Mouse (Mus musculus): ENCODE results near the gene Dap.

The Dap gene

DNA sequence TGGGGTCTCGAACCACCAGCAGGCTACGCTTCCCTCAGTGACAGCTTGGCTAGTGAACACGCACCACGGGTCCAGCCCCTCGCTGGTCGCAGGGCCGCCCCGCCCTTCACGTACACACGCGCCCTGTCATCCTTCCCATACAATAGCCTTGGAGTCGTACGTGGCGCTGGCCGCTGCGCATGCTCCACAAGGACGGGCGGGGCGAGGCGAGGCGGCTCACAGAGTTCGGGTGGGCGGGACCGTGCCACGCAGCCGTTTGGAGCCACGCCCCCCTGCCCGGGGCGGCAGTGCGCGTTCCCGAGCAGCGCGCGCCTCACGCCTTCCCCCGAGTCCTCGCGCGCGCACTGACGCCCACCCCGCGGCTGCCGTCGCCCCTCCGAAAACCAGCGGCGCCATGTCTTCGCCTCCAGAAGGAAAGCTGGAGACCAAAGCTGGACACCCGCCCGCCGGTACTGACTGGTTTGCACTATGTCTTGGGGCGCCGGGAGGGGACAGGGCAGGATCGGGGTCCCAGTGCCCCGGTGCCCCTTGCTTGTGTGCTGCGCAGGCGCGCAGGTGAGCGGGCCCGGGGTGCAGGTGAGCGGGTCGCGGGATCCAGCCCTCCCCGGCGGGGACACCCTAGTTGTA, at the start of gene Dap:
Gene Dap (plus strand): TSS at position 180 of the 627 bp plus-strand sequence.
- peak; percentile 91 for DNase-seq (ENCODE audit: low spot score)

GRCm38 (mm10) chr15:31176566-31176965, 47.5 kb upstream of the Dap start:
- no peak for DNase-seq (ENCODE audit: low spot score)

DNA sequence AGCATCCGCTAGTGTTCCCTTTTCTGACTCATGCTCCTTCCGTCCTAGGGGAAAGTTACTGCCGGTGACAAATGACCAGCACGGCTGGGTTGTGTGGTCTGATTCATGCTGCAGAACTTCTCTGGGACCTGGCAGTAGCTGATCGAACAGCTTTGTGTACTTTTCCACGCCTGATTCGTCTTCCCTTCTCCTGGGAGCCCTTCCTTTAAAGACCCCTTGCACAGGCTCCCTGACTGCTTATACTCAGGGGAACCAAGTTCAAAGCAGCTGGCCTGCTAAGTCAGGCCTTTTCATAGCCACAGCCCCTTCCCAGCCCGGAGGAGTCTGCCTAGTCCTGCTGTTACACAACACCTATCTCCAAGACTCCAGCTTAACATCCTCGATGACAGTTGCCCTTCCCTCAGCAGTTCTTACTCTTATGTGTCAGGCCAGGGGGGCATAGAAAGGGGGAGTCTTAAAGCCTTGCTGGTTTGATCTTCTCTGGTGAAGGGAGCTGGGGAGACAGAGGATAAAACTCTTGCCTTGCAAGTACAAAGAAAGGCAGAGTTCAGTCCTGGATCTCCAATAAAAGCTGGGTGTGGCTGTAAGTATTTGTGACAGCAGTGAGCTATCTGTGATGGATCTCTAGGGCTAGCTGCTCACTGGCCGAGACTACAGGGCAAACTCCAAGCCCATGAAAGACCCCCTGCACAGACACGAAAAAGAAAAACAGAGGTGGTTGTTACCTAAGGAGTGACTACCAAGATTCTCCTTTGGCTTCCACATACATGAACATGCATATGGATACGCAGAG, 39.3 kb upstream of the Dap start:
- no peak for DNase-seq (ENCODE audit: low spot score)

GRCm38 (mm10) chr15:31185506-31185905, 38.6 kb upstream of the Dap start:
- no peak for DNase-seq (ENCODE audit: low spot score)

DNA sequence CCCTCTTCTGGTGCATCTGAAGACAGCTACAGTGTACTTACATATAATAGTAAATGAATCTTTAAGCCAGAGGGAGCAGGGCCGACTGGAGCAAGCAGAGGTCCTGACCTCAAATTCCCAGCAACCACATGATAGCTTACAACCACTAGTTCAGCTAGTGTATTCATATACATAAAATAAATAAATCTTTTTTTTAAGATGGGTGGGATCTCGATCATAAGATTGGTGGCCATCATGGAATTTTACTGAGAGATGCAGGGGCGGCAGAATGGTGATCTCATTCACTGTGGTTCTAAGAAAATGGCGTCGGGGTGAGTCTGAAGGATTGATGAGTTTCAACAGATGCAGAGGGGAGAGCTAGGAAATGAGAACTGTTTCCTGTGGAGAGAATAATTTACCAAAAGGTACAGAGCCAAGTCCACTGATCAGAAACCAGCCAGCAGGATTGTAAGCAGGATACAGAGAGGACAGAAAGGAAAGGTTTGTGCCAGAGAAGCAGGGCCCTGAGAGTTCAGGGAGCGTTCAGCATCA, 37.7 kb upstream of the Dap start:
- no peak for DNase-seq (ENCODE audit: low spot score)

DNA sequence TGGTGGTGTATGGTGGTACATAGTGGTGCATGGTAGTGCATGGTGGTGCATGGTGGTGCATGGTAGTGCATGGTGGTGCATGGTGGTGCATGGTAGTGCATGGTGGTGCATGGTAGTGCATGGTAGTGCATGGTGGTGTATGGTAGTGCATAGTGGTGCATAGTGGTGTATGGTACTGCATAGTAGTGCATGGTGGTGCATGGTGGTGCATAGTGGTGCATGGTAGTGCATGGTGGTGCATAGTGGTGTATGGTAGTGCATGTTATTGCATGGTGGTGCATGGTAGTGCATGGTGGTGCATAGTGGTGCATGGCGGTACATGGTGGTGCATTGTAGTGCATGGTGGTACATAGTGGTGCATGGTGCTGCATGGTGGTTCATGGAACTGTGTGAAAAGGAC, 31.6 kb upstream of the Dap start:
- DNase-seq (ENCODE audit: low spot score) = no peak

- no peak for DNase-seq (ENCODE audit: low spot score)
Measured at GRCm38 (mm10) chr15:31195776-31196175, 28.3 kb upstream of the Dap start.

DNA sequence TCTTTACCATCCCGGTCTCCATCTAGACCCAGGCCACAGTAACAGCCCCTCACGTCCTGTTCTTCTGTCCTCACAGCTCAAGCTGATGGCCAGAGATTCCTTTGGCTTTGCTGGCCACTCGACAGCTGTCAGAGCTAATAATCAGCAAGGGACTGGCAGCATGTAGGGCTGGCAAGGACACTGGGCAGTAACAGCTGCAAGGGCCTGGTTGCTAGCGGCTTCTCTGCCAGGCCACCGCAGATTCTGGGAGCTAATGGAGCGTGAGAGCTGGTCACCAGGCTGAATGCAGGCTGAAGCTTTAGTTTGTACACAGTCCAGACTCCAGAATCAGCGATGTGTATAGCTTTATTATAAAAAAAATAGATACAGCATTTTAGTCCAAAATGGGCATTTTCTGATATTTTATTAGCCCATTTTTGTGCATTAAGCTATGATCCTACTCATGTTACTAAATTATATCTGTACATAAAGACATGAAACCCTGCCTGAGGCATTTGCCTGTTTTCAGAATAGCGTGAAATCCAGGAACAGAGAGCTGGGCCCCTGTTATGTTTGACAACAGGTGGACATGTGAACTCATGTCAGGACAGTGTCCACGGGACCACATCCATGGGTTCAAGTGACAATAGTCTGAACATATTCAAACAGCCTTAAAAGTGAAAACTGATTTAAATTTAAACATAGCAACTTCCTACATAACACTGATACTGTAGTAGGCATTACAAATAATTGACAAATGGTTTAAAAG, 16.6 kb upstream of the Dap start:
- DNase-seq (ENCODE audit: low spot score) = no peak

- no peak for DNase-seq (ENCODE audit: low spot score)
Measured at GRCm38 (mm10) chr15:31211910-31212309, 12.2 kb upstream of the Dap start.

DNA sequence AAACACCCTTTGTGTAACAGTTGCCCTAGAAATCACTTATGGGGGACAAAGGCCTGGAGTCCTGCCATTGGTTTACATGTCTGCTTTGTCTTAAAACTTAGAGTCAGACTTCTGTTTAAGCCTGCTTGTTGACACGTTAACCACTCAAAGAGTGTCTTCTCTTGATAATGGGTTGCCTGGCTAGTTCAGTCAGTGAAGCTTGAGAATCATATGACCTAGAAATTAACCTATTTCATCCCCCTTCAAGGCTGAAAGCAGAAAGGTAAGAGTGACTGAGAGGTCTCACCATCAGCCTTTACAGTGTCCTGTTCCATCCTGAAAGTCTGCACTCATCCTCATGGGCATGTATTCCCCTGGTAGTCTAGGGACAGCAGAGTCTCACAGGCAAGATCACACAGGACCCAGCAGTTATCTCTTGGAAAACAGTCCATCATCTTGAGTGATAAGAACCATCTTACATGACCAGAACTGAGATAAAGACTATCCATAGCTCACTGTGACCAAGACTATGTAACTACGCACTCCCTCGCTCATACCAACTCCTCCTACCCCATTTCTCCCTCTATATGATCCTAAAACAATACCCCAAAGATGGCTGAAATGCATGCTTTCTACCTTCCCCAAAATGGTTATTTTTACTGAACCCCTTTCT, 10.4 kb upstream of the Dap start:
- no peak for DNase-seq (ENCODE audit: low spot score)

DNA sequence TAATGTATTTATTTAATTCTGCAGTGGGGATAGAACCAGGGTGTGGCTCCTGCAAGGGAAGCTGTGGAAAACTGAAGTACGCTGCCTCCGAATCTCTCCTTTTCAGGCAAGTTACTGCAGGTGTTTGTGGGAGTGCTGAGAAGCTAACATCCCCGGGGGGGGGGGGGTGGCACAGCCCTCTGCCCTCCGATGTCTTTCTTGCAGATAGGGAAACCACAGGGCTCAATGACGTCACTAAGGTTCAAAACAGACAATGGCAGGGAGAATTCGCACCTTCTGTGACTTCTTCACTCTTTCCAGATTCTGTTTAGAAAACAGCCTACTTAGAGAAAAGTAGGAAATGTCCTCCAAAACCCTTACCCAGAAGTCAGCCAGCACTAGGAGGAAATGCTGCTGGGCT, 1.9 kb upstream of the Dap start:
- DNase-seq (ENCODE audit: low spot score) = no peak

DNA sequence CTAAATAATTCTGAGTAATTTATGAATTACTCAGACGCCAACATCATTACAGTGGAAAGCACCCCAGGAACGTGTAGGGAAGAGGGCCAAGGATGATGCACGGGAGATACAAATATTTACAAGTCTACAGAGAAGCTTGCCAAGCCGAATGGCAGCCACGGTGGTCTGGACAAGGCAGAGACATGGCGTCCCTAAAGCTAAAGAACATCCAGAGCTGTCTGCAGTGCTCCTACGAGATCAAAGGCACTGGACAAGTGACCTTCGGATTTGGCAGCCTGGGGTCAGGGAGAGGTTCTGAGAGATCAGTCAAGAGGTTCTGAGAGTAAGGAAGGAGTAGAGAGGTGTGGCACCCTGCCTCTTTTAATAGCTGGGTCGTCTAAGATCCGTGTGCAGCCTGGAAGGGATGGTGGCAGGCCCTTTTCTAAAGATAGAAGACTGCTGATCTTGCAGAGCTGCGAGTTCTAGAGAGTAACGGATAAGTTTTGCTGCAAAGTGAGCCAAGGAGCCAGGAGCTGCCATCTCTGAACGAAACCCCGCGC, 449 bp upstream of the Dap start:
- DNase-seq (ENCODE audit: low spot score) = no peak

DNA sequence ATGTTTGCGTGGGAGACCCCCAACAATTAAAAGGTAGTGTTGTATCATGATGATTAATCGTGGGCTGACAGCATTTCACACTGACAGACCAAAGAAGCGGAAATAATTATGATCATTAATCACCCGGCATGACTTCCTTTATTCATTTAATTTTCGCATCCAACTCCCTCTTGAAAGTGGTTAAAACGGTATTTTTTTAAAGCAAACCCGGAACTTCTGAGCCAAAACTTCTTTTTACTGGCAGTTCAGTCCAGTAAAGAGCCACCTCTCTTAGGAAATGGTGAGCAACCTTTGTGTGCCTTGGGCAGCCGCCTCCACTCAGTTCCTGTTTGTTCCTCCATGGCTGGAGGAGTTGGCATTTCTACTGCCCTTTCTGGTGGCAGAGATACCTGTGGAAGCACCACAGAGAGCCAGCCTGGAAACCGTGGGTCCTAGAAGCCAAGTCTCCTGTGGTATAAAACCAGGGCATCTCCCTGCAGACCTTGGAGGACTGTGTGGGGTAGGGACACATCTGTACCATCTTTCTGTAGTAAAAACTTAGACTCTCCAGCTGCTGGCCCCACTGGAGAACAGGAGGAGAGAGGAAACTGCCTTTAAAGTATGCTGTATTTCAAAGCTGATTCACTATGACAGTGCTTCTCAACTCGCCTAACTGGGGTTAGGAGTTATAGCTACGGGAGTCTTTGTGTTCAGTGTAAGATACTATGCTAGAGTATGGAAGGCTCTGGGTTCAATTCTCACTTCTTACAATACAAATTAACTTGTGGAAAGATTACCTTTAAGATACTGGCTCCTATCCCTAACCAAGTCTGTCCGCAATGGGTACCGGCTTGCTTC, 910 bp downstream of the Dap start:
- DNase-seq (ENCODE audit: low spot score) = peak; percentile 15

DNA sequence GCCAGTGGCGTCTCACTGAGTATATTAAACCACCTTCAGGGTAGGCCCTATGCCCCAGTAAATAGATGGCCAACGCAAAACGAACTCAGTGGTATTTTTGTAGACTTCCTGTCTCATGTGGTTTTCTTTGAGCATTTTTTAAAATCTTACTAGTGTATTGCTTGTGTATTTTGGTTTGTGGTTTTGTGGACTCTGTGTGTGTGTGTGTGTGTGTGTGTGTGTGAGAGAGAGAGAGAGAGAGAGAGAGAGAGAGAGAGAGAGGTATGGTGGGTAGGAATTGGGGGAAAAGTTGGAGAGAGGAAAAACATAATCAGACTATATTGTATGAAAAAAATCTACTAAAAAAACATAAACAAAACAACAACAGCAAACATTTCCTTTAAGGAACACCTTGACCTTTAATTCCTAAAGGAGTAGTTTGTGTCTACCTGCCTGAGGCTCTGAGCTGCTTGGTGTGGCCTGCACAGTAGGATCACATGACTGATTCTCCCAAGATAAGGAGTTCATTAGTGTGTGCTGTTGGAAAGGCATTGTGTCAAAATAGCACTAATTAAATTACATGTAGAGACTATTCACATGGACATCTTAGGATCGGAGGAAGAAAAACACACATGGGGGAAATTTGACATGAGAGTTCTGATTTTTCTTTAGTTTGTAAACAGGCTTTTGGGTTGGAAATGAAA, 1.7 kb downstream of the Dap start:
- no peak for DNase-seq (ENCODE audit: low spot score)

GRCm38 (mm10) chr15:31226464-31226863, 2.4 kb downstream of the Dap start:
- DNase-seq (ENCODE audit: low spot score) = no peak

DNA sequence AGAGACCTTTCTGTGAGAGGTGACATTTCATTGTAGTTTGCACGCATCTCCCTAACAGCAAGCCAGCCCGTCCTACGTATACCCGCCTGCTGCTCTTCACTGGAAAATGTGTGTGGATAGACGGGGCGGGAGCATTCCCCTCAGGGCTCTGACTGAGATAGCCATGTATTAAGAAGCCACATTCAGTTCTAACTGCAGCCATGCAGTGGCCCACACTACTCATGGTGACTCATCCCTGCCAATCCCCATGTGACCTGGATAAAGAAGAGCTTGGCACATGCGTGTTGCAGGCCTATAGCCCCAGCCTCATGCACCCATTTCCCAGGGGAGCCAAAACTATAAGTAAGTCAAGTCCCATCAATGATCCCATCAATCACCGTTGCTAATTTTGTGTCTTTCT, 3.7 kb downstream of the Dap start:
- no peak for DNase-seq (ENCODE audit: low spot score)

DNA sequence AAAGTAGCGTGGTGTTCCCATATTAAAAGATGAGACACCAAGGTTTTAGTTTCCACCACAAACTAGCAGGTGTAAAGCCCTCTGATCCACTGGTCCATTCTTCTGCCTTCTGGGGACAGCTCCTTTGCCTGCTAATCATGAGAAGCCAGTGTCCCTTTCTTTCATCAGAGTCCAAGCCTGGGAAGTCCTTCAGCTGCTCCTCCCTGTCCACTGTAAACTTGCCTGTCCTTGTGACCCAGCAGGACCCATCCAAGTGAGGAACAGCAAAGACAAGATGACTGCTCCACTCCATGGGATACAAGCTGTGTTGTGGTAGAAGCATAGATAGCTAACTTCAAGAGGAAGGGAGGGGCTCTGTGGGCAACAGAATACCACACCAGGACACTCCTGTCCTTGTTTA, 8.9 kb downstream of the Dap start:
- no peak for DNase-seq (ENCODE audit: low spot score)

- no peak for DNase-seq (ENCODE audit: low spot score)
Measured at GRCm38 (mm10) chr15:31235794-31236548, 11.9 kb downstream of the Dap start.

DNA sequence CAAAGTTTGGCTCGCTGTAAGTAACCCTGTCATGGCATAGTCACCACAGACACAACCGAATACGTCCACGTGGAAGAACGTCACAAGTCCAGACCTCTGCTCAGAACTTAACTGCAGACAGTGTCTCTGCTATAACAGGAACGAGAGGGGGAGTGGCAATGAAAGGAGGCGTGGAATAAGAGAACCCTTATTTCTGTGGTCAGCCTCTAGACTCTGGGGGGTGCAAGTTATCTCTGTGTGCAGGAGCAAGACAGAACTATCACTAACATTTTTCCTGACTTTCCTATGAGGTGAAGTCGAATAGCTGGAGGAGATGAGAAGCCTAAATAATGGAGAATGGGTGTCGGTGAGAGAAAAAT, 12.4 kb downstream of the Dap start:
- no peak for DNase-seq (ENCODE audit: low spot score)

DNA sequence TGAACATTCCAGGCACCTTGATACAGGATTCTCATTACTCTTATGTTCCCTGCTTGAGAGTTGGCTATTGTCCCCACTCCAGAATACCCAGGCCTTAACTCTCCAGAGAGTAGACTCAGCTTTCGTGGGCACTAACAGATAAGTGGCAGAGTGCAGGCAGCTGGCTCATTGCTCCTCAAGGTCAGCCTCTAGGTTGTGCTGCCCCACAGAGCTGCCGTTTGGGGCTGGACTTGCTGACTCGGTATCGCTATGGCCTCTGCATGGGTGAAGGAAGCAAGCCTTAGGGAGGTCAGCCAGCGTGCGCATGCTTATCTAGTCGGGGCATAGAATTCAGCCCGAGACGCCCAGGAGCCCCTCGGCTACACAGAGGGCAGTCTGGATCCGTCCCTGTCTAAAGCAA, 13.3 kb downstream of the Dap start:
- no peak for DNase-seq (ENCODE audit: low spot score)

Measured in spleen, adult 12 weeks (tissue).